Mouse (Mus musculus) heart, postnatal 0 days (tissue): Measurements from ENCODE around the gene Nav2.

Experiments
- CTCF ChIP-seq: IDR thresholded peaks from 2 replicates; pipeline ENCODE4 v1.5.1; 2016; ENCODE audit warnings: antibody characterized with exemption, control low read depth, low read depth
- EP300 ChIP-seq: IDR thresholded peaks from 2 replicates; pipeline ENCODE4 v1.6.1; 2016; ENCODE audit warnings: antibody characterized with exemption, low read depth

DNA sequence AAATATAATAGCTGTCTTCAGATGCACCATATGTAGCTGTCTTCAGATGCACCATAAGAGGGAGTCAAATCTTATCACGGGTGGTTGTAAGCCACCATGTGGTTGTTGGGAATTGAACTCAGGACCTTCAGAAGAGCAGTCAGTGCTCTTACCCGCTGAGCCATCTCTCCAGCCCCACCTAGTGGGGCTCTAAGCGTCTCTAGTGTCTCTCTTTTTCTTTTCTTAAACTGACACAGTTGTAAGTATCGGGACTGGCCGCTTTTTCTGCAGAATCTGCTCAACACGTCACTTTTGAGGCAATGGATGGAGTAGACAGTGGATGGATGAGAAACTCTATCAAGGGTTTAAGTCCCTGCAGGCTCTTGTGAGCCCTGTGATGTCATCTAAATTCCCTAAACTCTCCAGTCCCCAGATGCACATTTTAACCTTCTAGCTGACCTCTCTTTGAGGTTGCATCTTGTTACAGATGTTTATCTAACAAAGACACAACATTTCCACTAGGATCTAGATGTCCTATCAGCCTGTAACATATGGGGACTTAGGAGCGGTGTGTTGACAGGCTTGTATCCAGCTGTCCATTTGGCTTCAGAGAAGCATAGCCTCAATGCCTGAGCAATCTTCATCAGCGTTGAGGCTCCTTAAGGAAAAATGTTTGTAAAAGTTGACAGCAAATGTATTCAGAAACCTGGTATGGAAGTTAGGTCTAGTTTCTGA lies 560.1 kb downstream of the Nav2 start:
- TF ChIP-seq CTCF (no peak), EP300 (no peak)
